Mouse (Mus musculus) WW6 (cell line): ENCODE measurements at regions not wholly inside any gene's neighbourhood (a gene's known extent, or its start where the extent isn't known, plus 50 kb on each side); places are given as distances from the start of the nearest gene placed in this dataset.
"Not testable (repeated sequence)": the region's sequence is repeated elsewhere in the genome, so short reads cannot be mapped to it uniquely, and the experiment has no call there.

Experiments
- DNase-seq: peaks from one replicate; pipeline ENCODE4 v3.0.0-alpha.2; 2013; ENCODE audit warnings: low read depth, low spot score

DNA sequence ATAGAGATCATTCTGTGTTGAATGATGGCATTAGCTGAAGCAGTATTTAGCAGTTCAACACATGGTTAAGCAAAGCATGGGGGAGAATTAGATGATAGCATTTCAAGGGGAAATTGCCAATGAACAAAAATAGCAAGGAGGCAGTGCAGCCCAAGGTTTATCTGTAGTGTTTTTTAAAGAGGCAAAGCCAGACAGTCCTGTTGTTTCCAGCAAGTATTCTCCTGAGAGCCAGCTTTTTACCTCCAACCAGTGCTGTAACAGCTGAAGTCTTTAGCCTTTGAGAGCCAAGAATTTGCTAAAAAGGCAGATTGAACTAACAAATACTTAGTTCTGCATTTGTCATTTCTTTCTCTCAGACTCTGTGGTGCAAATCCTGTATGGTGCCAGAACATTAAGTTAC, 305.1 kb upstream of the Arx start:
- DNase-seq: no peak

- no peak for DNase-seq
Measured at GRCm38 (mm10) chrX:93002236-93002976, 283.8 kb upstream of the Arx start.

DNA sequence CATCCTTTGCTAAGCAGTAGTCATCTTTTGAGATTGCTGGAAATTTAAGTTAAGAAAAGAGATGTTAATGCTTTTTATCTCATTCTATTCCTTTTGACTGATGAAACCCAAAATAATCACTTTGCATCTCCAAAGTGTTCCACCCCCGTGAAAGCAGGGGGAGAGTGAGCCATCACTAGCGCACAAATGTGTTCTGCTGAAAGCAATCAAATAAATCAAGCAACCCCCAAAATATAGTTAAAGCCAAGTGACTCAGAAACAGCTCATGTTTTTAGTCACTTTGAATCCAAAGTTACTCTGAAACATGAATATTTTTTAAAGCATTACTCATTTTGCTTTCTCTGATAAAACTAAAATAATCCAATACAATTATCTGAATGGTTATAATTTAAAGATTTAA, 279.6 kb upstream of the Arx start:
- no peak for DNase-seq

DNA sequence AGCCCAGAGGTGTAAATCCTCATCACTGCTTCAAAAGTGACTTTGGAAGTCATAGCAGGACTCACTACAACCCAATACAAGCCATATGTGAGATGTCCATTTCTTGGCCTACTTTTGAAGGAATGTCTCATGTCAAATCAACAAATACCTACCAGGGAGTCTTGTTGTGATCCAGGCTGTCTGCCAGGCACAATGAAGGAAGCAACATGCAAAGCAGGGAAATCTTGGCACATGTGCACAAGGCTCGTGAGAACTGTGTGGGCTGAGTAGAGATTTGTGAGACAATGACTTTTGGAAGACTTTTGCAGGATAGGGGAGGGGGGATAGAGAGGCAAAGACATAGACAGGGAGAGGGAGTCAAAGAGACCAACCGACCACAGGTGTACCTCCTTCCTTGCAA, 274.7 kb upstream of the Arx start:
- no peak for DNase-seq

- DNase-seq: no peak
Measured at GRCm38 (mm10) chrX:93016391-93016790, 269.9 kb upstream of the Arx start.

- DNase-seq: no peak
Measured at GRCm38 (mm10) chrX:93041096-93041495, 245.1 kb upstream of the Arx start.

GRCm38 (mm10) chrX:93042736-93043135, 243.5 kb upstream of the Arx start:
- no peak for DNase-seq

DNA sequence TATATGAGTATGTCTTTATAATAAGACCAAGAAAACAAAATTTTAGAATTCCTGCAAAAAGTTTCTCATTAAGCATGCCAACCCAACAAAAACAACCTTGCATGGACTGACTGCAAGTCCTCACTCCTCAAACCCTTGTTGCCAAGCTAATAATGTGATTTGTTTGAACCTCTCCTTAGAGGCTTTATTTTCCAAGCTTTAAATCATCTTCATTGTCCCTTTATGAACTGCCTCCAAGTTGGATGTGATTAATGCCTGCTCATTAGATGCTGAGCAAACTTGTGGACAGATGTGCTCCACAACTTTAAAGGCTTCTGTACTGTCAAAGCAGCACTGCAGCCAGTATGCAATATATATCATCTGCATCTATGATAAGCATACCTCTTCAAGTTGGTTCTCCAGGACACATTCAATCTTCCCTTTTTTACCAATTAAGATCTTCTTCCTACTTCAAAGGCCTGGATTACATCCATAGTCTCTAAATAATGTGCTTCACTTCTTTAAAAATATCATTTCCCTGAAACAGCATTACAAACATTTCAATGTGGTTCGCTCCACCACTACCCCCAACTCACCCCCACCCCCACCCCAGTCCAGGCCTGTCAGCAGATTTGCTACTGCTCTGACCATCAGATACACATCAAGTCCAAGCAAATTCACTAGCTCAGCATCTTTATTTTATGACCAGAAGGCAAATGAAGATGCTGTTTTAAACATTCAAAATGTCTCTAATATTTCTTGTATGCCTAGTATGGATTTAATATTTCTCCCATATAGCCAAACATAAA, 237.1 kb upstream of the Arx start:
- no peak for DNase-seq

DNA sequence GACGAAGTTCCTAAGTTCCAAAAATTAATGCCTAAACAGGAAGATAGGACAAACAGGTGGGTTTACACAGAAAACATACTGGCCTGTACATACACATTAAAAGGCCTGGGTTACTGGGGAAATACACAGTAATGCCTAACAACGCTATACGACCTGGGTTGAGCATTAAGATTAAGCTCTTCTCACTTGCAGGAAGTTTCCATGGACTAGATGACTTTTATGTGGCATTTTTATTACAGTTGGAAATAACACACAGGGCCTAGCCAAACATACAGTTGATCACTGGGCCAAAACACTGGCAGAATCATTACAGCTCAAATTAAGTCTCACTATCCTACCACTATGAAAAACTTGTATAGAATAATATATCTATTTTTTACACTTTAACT, 236.5 kb upstream of the Arx start:
- DNase-seq: no peak

DNA sequence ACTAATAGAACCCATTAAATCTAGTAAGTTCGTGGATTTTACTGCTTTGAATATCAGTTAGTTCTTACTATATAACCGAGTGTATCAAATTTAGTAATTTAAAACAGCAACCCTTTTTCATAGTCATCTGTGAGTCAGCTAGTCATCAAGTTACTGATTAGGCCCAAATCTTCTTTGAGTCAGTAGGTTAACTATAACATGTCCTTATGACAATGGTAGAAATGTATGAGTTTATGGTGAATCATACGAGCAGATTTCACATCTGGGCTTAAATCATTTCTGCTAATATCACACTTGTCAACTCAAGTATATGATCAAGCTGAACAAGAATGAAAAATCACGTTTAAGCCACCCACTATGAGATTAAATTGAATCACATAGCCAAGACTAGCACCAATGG, 226.7 kb upstream of the Arx start:
- DNase-seq: no peak

GRCm38 (mm10) chrX:93068884-93069283, 217.4 kb upstream of the Arx start:
- no peak for DNase-seq

DNA sequence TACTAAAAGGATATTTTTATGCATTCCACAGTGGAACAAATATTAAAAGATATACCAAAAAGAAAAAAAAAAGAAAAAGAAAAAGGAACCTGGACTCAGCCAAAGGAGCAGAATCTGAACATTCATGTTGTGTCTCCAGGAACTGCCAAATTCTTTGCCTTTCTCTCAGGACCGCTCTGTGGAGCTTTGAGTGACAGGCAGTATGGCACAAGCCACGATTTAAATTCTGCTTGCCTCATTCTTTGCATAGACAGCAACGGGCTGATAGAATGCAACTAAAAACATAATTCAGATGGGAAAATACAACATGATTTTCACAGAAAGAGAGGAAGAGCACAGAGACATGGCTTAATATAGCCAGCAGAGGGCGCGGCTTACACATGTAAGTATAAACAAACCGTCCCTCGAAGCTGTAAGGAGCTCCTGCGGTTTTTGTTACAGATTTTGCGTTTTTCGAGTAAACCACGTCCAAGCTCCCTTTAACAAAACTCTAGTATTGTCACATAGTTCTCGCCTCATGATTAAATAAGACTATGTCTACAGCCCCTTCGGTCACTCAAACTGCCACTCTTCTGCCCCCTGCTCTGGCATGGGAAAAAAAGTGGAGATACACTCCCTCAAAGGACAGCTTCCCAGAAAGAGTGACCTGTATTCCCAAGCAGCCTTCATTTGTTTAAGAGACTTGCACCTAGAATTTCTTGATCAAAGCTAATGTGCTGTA, 216.5 kb upstream of the Arx start:
- DNase-seq: peak; percentile 9

DNA sequence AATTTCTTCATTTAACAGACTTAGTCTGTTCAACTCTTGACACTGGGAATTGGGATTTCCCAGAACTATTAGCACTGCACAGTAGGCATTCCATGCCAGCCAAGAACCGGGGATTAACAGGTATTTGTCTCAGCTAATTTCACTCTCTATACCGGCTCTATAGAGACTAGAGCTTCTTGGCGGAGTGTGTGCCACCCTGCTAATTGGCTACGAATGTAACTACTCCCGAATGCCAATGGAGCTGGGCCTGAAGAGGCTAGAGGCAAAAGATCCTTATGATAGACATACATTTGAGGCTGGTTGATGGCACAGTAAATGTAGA, 216.0 kb upstream of the Arx start:
- DNase-seq: no peak

- no peak for DNase-seq
Measured at GRCm38 (mm10) chrX:93088976-93089375, 197.3 kb upstream of the Arx start.

- no peak for DNase-seq
Measured at GRCm38 (mm10) chrX:93097551-93097950, 188.7 kb upstream of the Arx start.

GRCm38 (mm10) chrX:93107930-93108567, 178.2 kb upstream of the Arx start:
- no peak for DNase-seq

GRCm38 (mm10) chrX:93154367-93154766, 131.9 kb upstream of the Arx start:
- DNase-seq: not testable (repeated sequence)

- DNase-seq: no peak
Measured at GRCm38 (mm10) chrX:93159105-93159504, 127.1 kb upstream of the Arx start.

GRCm38 (mm10) chrX:93160956-93161355, 125.3 kb upstream of the Arx start:
- DNase-seq: no peak
